Mouse (Mus musculus): ENCODE measurements at regions not wholly inside any gene's neighbourhood (a gene's known extent, or its start where the extent isn't known, plus 50 kb on each side); places are given as distances from the start of the nearest gene placed in this dataset.

DNA sequence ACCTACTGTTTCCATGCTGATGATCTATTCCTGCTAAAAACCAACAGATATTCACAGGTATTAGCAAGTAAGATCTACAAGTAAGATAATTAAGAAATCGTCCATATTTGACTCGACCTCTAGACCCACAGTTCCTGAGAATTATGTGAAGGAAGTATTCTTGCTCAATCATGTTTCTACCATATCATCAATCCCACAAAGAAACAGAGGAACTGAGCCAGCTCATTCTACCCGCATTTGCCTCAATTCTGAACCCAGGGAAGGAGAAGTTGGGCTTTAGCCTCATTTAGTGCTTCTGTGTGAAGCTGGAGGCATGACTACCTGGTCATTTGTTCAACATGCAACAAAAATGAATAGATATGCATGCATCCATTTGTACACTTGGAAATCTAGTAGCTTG lies 346.5 kb downstream of the Gsdmc2 start:
- WGBS = 86% methylated on average over 3 of the region's 3 CpGs
- Histone ChIP-seq H3K27me3 (no peaks in the 10 kb centered on the region), H3K4me1 (no peaks in the 10 kb centered on the region)

DNA sequence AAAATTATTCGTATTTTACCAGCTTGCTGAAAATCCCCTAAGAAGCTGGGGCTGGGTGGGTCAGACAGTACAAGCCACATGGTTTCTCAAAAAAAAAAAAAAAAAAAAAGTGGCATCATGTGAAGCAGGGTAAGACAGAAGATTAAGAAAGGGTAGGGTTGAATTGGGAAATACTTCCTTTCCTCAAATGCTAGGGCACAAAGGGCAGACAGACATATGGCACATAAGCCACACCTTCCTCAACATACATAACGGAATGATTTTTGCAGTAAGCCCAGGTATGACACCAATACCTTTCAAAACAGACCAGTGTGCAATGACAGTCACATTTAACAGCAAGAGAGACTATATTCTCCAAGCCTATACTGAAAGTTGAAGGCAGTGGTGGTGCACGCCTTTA lies 347.8 kb downstream of the Gsdmc2 start:
- Histone ChIP-seq H3K36me3 (no peaks in the 10 kb centered on the region), H3K9me3 (no peaks in the 10 kb centered on the region), H3K4me1 (no peaks in the 10 kb centered on the region), H3K27ac (no peak overlapping the region), H3K9ac (no peak overlapping the region), H3K4me2 (replicated peaks) (no peak overlapping the region), H3K4me3 (no peak overlapping the region), H3K27me3 (no peaks in the 10 kb centered on the region)
- WGBS = 92% methylated on average over 3 of the region's 3 CpGs
- no peak for ATAC-seq (ENCODE audit: low FRiP score, low read depth)

More for the DNA sequence above, 346.5 kb downstream of the Gsdmc2 start:
- no peaks in the 10 kb centered on the region for H3K9me3 ChIP-seq
- ATAC-seq (ENCODE audit: low FRiP score, low read depth) = no peak
- H3K4me2 ChIP-seq (replicated peaks) = no peak overlapping the region
- no peak overlapping the region for H3K4me3 ChIP-seq
- H3K9ac ChIP-seq = no peak overlapping the region
- no peak overlapping the region for H3K27ac ChIP-seq
- no peaks in the 10 kb centered on the region for H3K36me3 ChIP-seq

DNA sequence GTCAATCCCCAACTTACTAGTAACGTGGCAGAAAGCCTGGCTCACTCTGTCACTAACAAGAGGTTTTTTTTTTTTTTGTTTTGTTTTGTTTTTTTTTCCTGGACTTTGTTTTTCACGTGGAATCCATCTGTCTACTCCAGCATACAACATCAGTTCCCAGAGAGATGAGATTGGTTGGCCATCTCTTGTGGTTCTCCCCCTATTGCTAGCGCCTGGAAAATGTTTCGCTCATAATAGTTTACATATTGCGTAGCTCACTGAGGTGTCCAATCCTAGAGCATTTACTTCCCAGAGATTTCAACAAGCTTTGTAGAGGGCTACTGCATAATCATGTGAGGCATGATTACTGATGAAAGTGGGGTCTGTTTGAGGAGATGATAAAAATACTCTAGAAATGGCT lies 360.1 kb downstream of the Gsdmc2 start:
- H3K4me1 ChIP-seq = peaks cover 10% of the 10 kb centered on the region; the same call in 1 of the 2 replicates
- H3K4me2 ChIP-seq (replicated peaks) = no peak overlapping the region
- no peaks in the 10 kb centered on the region for H3K27me3 ChIP-seq
- H3K27ac ChIP-seq = peak overlapping the region; percentile 58; the same call in 1 of the 2 replicates
- no peak overlapping the region for H3K4me3 ChIP-seq
- 77% methylated on average over 5 of the region's 5 CpGs for WGBS
- no peaks in the 10 kb centered on the region for H3K36me3 ChIP-seq
- no peak for ATAC-seq (ENCODE audit: low FRiP score, low read depth)
- H3K9me3 ChIP-seq = no peaks in the 10 kb centered on the region
- H3K9ac ChIP-seq = no peak overlapping the region

DNA sequence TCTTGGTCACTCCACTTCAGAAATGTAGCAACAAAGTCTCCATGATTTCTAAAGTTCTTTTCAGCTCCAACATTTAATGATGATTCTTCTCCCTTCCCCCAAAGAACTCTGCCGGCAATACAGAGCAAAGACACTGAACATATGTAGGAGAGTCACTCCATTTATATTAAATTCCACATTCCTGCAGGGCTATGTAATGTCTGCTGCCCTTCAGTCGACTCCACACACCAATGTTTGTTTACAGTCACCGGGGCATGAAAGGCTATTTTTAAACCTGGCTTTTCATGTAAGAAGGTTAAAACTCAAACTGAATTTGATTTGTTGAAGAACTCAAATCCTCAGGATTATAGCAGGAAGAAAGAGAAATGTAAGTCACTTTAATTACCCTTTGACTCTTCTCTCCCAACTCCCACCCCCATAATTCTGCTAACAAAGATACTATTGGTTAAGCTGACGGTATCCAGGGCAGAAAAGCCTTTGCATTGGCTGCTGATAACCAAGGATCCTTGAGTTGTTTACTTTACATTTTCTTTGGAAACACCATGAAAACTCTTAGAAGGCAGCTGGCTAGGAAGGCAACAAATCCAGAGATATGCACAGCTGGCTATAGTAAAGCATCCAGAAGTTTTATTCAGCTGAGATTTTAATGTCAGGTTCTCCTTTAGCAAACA lies 360.6 kb downstream of the Gsdmc2 start:
- ATAC-seq (ENCODE audit: low FRiP score, low read depth) = peak; percentile 84

DNA sequence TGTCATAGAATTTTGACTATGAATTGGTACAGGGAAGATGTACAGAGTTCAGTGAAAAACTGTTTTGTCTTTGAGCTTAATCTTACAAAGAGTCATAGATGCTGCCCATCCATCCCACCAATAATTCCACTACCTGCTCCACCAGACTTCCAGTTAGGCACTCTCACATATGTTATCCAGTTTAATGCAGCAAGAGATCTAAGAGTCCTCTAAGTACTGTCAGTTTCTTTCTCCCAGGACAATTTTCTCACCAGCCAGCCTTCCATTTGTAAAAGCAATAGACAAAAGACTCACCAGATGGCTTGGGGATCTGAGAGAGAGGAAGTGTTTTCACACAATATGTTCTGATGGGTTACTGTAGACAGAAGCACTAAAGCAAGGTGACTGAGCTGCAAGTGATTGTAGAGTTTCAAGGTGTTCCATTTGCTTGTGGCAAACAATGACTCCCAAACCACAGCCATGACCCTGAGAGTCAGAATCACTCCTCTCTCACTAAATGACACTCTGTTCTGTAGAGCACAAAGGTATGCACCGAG lies 365.6 kb downstream of the Gsdmc2 start:
- 55% methylated on average over 1 of the region's 1 CpGs for WGBS
- Histone ChIP-seq H3K27me3 (no peaks in the 10 kb centered on the region), H3K27ac (no peak overlapping the region), H3K9me3 (no peaks in the 10 kb centered on the region), H3K4me3 (no peak overlapping the region), H3K4me1 (0 out of 2 replicates have a peak, but pooled peaks cover 3% of the 10 kb centered on the region), H3K4me2 (replicated peaks) (no peak overlapping the region), H3K36me3 (no peaks in the 10 kb centered on the region), H3K9ac (no peak overlapping the region)
- no peak for ATAC-seq (ENCODE audit: low FRiP score, low read depth)

More for the DNA sequence above, 360.6 kb downstream of the Gsdmc2 start:
- H3K27ac ChIP-seq = peak overlapping the region; percentile 58
- H3K9me3 ChIP-seq = no peaks in the 10 kb centered on the region
- no peaks in the 10 kb centered on the region for H3K27me3 ChIP-seq
- WGBS = 31% methylated on average over 4 of the region's 4 CpGs
- H3K4me1 ChIP-seq = peaks cover 10% of the 10 kb centered on the region; the same call in 1 of the 2 replicates
- H3K9ac ChIP-seq = no peak overlapping the region
- H3K4me2 ChIP-seq (replicated peaks) = peak overlapping the region; percentile 19; the same call in 1 of the 2 replicates
- no peaks in the 10 kb centered on the region for H3K36me3 ChIP-seq
- H3K4me3 ChIP-seq = no peak overlapping the region

DNA sequence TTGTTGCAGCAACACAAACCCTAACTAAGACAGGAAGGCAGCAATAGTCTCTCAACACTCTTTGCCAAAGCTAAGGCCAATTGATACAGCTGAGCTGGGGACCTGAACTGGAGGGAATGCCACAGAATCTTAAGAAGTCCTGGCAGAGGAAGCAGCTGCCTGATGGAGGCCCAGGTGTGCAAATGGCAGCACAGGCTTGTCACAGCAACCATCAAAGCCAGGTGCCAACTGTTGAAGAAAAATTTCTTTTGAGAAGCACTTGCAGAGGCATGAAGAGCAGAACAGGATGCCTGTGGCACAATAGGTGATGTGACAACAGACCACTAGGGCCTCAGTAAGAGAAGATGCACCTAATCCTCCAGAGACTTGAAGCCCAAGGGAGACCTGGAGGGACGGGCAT lies 378.1 kb downstream of the Gsdmc2 start:
- Histone ChIP-seq H3K27ac (no peak overlapping the region), H3K4me3 (no peak overlapping the region), H3K36me3 (no peaks in the 10 kb centered on the region), H3K9me3 (no peaks in the 10 kb centered on the region), H3K4me1 (no peaks in the 10 kb centered on the region), H3K27me3 (no peaks in the 10 kb centered on the region), H3K9ac (no peak overlapping the region), H3K4me2 (replicated peaks) (no peak overlapping the region)
- no peak for ATAC-seq (ENCODE audit: low FRiP score, low read depth)
- WGBS = 83% methylated on average over 1 of the region's 1 CpGs

DNA sequence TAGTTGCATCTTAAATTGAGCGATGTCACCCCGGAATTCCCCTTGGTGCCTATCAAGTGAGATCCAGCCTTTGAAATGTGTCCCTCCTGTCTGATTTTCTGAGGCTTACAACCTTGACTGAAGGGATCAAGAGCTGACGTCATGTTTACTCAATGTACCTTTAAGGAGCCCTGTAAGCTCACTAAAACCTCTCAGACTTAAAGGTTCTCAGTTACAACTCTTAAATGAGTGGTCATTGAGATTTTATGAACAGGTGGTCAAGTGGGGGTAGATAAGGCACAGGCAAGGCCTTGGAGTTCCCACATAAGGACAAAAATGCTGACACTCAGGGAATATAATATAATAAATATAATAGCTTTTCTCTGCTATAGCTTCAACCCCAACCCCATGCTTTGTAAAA lies 392.4 kb downstream of the Gsdmc2 start:
- Histone ChIP-seq H3K27me3 (no peaks in the 10 kb centered on the region), H3K9ac (no peak overlapping the region), H3K27ac (no peak overlapping the region), H3K4me2 (replicated peaks) (no peak overlapping the region), H3K4me1 (no peaks in the 10 kb centered on the region), H3K36me3 (no peaks in the 10 kb centered on the region), H3K9me3 (no peaks in the 10 kb centered on the region), H3K4me3 (no peak overlapping the region)
- 68% methylated on average over 3 of the region's 3 CpGs for WGBS
- ATAC-seq (ENCODE audit: low FRiP score, low read depth) = no peak

DNA sequence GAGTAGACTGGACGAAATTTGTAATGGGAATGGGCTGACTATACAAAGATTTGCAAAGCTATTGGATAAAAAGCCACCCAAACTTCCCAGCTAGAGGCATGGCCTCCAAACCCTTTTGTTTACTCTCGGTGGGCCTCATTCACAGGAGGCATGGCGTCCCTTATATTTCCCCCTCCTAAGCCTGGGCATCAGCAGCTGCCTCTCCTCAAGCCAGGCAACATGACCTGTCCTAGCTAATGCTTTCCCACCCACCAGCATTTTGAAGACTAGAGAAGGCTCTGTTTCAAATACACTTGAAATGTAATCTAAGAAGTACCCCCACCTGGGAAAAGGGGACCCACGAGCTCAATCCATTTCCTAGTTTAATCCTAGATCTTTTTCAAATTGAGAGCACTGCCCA lies 398.7 kb downstream of the Gsdmc2 start:
- Histone ChIP-seq H3K4me3 (no peak overlapping the region), H3K9ac (no peak overlapping the region), H3K4me2 (replicated peaks) (no peak overlapping the region), H3K27me3 (no peaks in the 10 kb centered on the region), H3K9me3 (no peaks in the 10 kb centered on the region), H3K36me3 (no peaks in the 10 kb centered on the region), H3K27ac (no peak overlapping the region), H3K4me1 (peaks cover 8% of the 10 kb centered on the region)
- ATAC-seq (ENCODE audit: low FRiP score, low read depth) = no peak
- 61% methylated on average over 4 of the region's 4 CpGs for WGBS

DNA sequence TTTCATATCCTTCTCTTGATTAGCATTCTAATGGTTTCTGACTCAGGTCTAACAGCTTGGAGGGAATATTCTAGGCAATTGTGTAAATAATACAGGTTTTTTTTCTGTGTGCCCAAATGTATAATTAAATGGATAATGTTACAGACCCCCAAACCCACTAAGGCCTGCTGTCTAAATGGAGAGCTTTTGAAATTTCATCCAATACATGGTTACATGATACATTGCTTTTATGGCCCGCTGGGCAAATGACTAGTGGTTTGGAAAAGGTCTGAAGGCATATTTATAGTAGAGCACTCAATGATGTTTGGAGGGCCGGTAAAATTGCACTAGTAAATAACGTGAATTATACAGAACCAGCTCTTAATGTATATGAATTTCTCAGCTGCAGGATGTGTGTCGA lies 400.0 kb downstream of the Gsdmc2 start:
- no peaks in the 10 kb centered on the region for H3K9me3 ChIP-seq
- H3K4me1 ChIP-seq = peaks cover 8% of the 10 kb centered on the region
- 54% methylated on average over 4 of the region's 4 CpGs for WGBS
- no peak overlapping the region for H3K4me3 ChIP-seq
- H3K27me3 ChIP-seq = no peaks in the 10 kb centered on the region
- H3K9ac ChIP-seq = no peak overlapping the region
- H3K36me3 ChIP-seq = no peaks in the 10 kb centered on the region
- no peak for ATAC-seq (ENCODE audit: low FRiP score, low read depth)
- H3K27ac ChIP-seq = no peak overlapping the region
- H3K4me2 ChIP-seq (replicated peaks) = no peak overlapping the region

DNA sequence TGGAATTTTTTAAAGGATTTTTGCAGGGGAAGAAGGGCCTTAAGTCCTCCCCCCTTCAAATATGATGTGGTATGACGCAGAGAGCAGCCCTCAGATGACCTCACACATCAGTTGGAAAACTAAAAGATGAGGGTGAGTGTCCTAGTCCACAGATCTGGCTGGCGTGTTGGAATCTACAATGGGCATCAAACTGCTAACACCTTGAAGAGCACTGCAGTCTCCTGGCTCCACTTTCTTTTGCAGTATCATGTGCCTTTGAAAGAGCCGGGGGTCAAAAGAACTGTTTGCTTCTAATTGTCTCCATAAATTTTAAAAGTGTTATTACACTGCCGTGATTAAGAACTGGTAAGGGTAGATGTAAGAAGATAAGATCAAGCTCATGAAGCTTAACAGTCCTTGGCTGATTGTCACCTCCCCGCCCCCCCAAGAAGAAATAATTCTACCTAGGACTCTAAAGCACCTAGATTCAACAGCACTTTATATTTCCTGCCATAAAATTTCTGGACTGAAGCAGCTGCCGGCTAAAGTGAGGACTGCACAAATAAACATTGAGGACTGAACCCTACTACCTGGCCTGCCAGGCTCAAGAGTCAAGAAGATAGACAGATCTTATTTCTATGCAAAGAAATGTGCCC lies 402.7 kb downstream of the Gsdmc2 start:
- no peak overlapping the region for H3K9ac ChIP-seq
- H3K9me3 ChIP-seq = no peaks in the 10 kb centered on the region
- 30% methylated on average over 6 of the region's 6 CpGs for WGBS
- no peaks in the 10 kb centered on the region for H3K36me3 ChIP-seq
- H3K4me3 ChIP-seq = no peak overlapping the region
- H3K27me3 ChIP-seq = no peaks in the 10 kb centered on the region
- no peak overlapping the region for H3K4me2 ChIP-seq (replicated peaks)
- no peak for ATAC-seq (ENCODE audit: low FRiP score, low read depth)
- H3K27ac ChIP-seq = no peak overlapping the region
- H3K4me1 ChIP-seq = peaks cover 8% of the 10 kb centered on the region

DNA sequence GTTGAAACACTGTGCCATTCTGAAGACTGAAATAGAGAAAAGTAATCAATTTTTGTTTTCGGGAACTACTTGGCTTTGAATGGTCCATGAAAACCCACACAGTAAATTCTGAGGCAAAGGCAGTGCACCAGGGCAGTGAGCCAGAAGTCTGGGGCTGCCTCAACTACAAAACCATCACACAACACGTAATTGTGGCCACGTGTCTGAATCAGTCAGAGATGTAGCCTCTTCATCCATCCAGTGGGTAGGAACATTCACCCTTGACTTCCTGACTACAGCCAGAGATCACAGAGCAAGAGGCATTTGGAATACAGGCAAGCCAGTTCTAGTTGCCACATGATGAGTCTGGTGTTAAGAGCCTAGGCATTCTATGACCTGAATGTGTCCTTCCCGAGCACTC lies 432.3 kb downstream of the Gsdmc2 start:
- H3K4me2 ChIP-seq (replicated peaks) = no peak overlapping the region
- 71% methylated on average over 4 of the region's 4 CpGs for WGBS
- no peak overlapping the region for H3K4me3 ChIP-seq
- H3K9ac ChIP-seq = no peak overlapping the region
- ATAC-seq (ENCODE audit: low FRiP score, low read depth) = no peak
- H3K36me3 ChIP-seq = no peaks in the 10 kb centered on the region
- no peaks in the 10 kb centered on the region for H3K4me1 ChIP-seq
- H3K9me3 ChIP-seq = no peaks in the 10 kb centered on the region
- no peak overlapping the region for H3K27ac ChIP-seq
- H3K27me3 ChIP-seq = no peaks in the 10 kb centered on the region

DNA sequence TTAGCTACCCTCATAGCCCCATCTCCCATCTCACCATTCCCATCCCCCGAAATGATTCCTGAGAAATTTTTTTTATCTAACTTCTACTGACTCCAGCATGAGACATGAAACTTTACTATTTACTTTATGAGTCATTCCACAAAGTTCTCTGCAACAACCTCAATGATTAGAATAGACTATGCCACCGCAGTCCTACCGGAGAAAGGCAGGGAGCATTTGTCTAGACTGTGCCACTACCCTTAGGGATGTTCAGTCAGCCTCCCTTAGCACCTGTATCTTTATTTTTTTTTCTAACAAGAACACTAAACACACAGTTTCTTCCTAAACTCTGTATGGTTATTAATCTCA lies 433.2 kb downstream of the Gsdmc2 start:
- no peak overlapping the region for H3K9ac ChIP-seq
- 91% methylated on average over 3 of the region's 3 CpGs for WGBS
- H3K4me1 ChIP-seq = no peaks in the 10 kb centered on the region
- no peak overlapping the region for H3K4me2 ChIP-seq (replicated peaks)
- no peak overlapping the region for H3K4me3 ChIP-seq
- H3K27ac ChIP-seq = no peak overlapping the region
- no peaks in the 10 kb centered on the region for H3K36me3 ChIP-seq
- H3K27me3 ChIP-seq = no peaks in the 10 kb centered on the region
- no peak for ATAC-seq (ENCODE audit: low FRiP score, low read depth)
- H3K9me3 ChIP-seq = no peaks in the 10 kb centered on the region

All from limb, embryonic 13.5 days (tissue).